Mouse (Mus musculus): ENCODE data around the gene Rbm4.

DNA sequence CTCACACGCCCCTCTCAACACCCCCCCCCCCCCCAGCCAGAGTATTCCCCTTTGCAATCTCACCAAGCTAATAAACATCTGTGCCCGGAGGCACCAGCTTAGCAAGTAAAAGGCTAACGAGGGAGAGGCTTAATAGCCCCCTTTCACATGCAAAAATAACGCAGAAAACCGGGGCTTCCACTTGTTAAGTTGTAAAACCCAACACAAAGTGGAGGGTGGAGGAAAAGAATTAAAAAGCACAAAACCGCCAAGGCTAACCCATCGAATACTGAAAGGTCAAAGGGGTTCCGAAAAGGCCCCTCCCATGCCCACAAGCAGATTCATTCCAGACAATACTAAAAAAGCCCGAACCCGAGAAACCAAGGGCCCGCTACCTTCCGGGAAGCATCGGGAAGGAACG is 16.6 kb upstream of the Rbm4 start:
- no peak for TF ChIP-seq MAZ (IDR thresholded peaks at IDR 0.05; ENCODE audit: low read depth, low read length)
- no peak for TF ChIP-seq ELF1 (IDR thresholded peaks at IDR 0.05; ENCODE audit: low read depth, low read length)
- TF ChIP-seq CTCF (IDR thresholded peaks at IDR 0.05 in 2 of 3, conservative IDR thresholded peaks at IDR 0.05 in 1 of 3; ENCODE audit: control insufficient read depth in 1 of 3, insufficient read depth in 1 of 3, low read depth in 2 of 3, low read length in 3 of 3, poor library complexity in 1 of 3, severe bottlenecking in 1 of 3): no peak
- no peak for TF ChIP-seq UBTF (IDR thresholded peaks at IDR 0.05; ENCODE audit: borderline replicate concordance, insufficient read depth, low read depth, low read length)
- TF ChIP-seq USF1 (IDR thresholded peaks at IDR 0.05; ENCODE audit: low read depth, low read length): no peak
- no peak for TF ChIP-seq HCFC1 (IDR thresholded peaks at IDR 0.05; ENCODE audit: low read depth, low read length)
- no peak for TF ChIP-seq POLR2A (IDR thresholded peaks at IDR 0.05; ENCODE audit: control insufficient read depth in 1 of 2, insufficient read depth in 1 of 2, low read depth in 1 of 2, low read length in 2 of 2, poor library complexity in 1 of 2)
- no peak for TF ChIP-seq USF2 (IDR thresholded peaks at IDR 0.05; ENCODE audit: borderline replicate concordance in 1 of 2, insufficient read depth in 1 of 2, low read depth in 1 of 2, low read length in 2 of 2)
- TF ChIP-seq ZNF384 (IDR thresholded peaks at IDR 0.05; ENCODE audit: low read depth, low read length): no peak
- TF ChIP-seq RCOR1 (IDR thresholded peaks at IDR 0.05; ENCODE audit: low read depth, low read length): no peak
- no peak for TF ChIP-seq EP300 (IDR thresholded peaks at IDR 0.05; ENCODE audit: low read depth in 1 of 2, low read length in 2 of 2)
- no peak for TF ChIP-seq NELFE (IDR thresholded peaks at IDR 0.05; ENCODE audit: low read depth, low read length)
